Mouse (Mus musculus) embryonic facial prominence, embryonic 13.5 days (tissue): ENCODE measurements around the gene Amelx. TPM values are rescaled to one million over a fixed set of nuclear protein-coding genes. Genes with fewer than 3 reads are reported as not detected.

ENCODE experiments used
- ATAC-seq: fragments of 200-750 bp; cut with Nextera tagmentation; 2 replicates; pipeline ENCODE4 v1.8.0; 2017; ENCODE audit warnings: low read depth; ENCODE audit not compliant: insufficient number of reproducible peaks, insufficient read depth, low FRiP score, low TSS enrichment
- H3K27ac ChIP-seq: fragments of 300-500 bp; sonication (generic); 2 replicates; pipeline ENCODE4 v1.5.1; 2015; ENCODE audit warnings: moderate library complexity, mild to moderate bottlenecking, inconsistent platforms
- H3K27me3 ChIP-seq: fragments of 300-500 bp; sonication (generic); 2 replicates; pipeline ENCODE4 v1.6.1; 2015; ENCODE audit warnings: mild to moderate bottlenecking, inconsistent platforms
- H3K36me3 ChIP-seq: fragments of 300-500 bp; sonication (generic); 2 replicates; pipeline ENCODE4 v1.6.1; 2015; ENCODE audit warnings: mild to moderate bottlenecking, inconsistent platforms
- H3K4me1 ChIP-seq: fragments of 300-500 bp; sonication (generic); 2 replicates; pipeline ENCODE4 v1.6.1; 2015; ENCODE audit warnings: inconsistent platforms
- H3K4me2 ChIP-seq: fragments of 300-500 bp; sonication (generic); 2 replicates; pipeline ENCODE4 v1.6.1; 2015; ENCODE audit warnings: moderate library complexity, mild to moderate bottlenecking, inconsistent platforms
- H3K4me3 ChIP-seq: fragments of 300-500 bp; sonication (generic); 2 replicates; pipeline ENCODE4 v1.5.1; 2015; ENCODE audit warnings: mild to moderate bottlenecking, inconsistent platforms
- H3K9ac ChIP-seq: fragments of 300-500 bp; sonication (generic); 2 replicates; pipeline ENCODE4 v1.6.1; 2015; ENCODE audit warnings: mild to moderate bottlenecking, inconsistent platforms
- H3K9me3 ChIP-seq: fragments of 300-500 bp; sonication (generic); 2 replicates; pipeline ENCODE4 v1.6.1; 2016; ENCODE audit warnings: inconsistent platforms
- whole genome bisulfite sequencing: fragments of 180-500 bp; shearing (Covaris S2); methylation state at CpG from one replicate; pipeline ENCODE4 v1.1.7; 2015; ENCODE audit warnings: mixed read lengths; 5-methylcytosine and 5-hydroxymethylcytosine counted together
- polyA plus RNA-seq: library from polyadenylated mRNA; unstranded; fragments of >200 nt; fragmentation: Nextera tagmentation; extraction: Ambion mirVana; gene quantifications from 2 replicates; pipeline ENCODE4 v1.2.1, GENCODE M21; 2015

Amelx gene
- polyA plus RNA-seq, result not detected in 2 replicates

GRCm38 (mm10) chrX:169187100-169187499, at the start of gene Amelx:
TSS of gene Amelx (minus strand) at chrX:169187200.
- WGBS, result 75% methylated on average over 5 of the region's 5 CpGs
- H3K27me3 ChIP-seq, result peaks cover 22% of the 10 kb centered on the region
- H3K4me3 ChIP-seq, result no peak within 1 kb of the TSS

GRCm38 (mm10) chrX:169222357-169223062, 35.5 kb upstream of the Amelx start:
- 65% methylated on average over 3 of the region's 3 CpGs for WGBS
- Histone ChIP-seq H3K36me3 (no peaks in the 10 kb centered on the region), H3K27me3 (peaks cover 26% of the 10 kb centered on the region; the same call in 1 of the 2 replicates), H3K27ac (no peak overlapping the region), H3K4me2 (no peak overlapping the region), H3K9ac (no peak overlapping the region), H3K4me1 (no peaks in the 10 kb centered on the region), H3K9me3 (no peaks in the 10 kb centered on the region), H3K4me3 (no peak overlapping the region)
- ATAC-seq, result no peak

More at GRCm38 (mm10) chrX:169187100-169187499, at the start of gene Amelx:
- no peaks in the 10 kb centered on the region for H3K36me3 ChIP-seq
- no peak within 1 kb of the TSS for H3K9ac ChIP-seq
- ATAC-seq, result no peak
- H3K4me1 ChIP-seq, result no peaks in the 10 kb centered on the region
- no peak within 1 kb of the TSS for H3K4me2 ChIP-seq
- no peaks in the 10 kb centered on the region for H3K9me3 ChIP-seq
- H3K27ac ChIP-seq, result no peak within 1 kb of the TSS

- no peak overlapping the region for H3K9ac ChIP-seq
- no peaks in the 10 kb centered on the region for H3K9me3 ChIP-seq
- no peaks in the 10 kb centered on the region for H3K4me1 ChIP-seq
- peaks cover 33% of the 10 kb centered on the region; the same call in 1 of the 2 replicates for H3K27me3 ChIP-seq
- no peak overlapping the region for H3K4me2 ChIP-seq
- H3K36me3 ChIP-seq, result no peaks in the 10 kb centered on the region
- H3K27ac ChIP-seq, result no peak overlapping the region
- no peak overlapping the region for H3K4me3 ChIP-seq
- ATAC-seq, result no peak
- WGBS, result 60% methylated on average over 8 of the region's 8 CpGs
Observed at GRCm38 (mm10) chrX:169220064-169220463, 33.1 kb upstream of the Amelx start.

GRCm38 (mm10) chrX:169210019-169210418, 23.0 kb upstream of the Amelx start:
- Histone ChIP-seq H3K27me3 (peaks cover 15% of the 10 kb centered on the region), H3K9me3 (no peaks in the 10 kb centered on the region), H3K4me1 (no peaks in the 10 kb centered on the region), H3K4me3 (no peak overlapping the region), H3K9ac (no peak overlapping the region), H3K27ac (no peak overlapping the region), H3K36me3 (no peaks in the 10 kb centered on the region), H3K4me2 (no peak overlapping the region)
- WGBS, result 66% methylated on average over 3 of the region's 3 CpGs
- no peak for ATAC-seq

- H3K4me1 ChIP-seq, result no peaks in the 10 kb centered on the region
- no peak overlapping the region for H3K9ac ChIP-seq
- H3K4me3 ChIP-seq, result no peak overlapping the region
- H3K4me2 ChIP-seq, result no peak overlapping the region
- H3K27ac ChIP-seq, result no peak overlapping the region
- no peaks in the 10 kb centered on the region for H3K36me3 ChIP-seq
- H3K9me3 ChIP-seq, result no peaks in the 10 kb centered on the region
- WGBS, result 76% methylated on average over 2 of the region's 2 CpGs
- H3K27me3 ChIP-seq, result peaks cover 19% of the 10 kb centered on the region
- no peak for ATAC-seq
Observed at GRCm38 (mm10) chrX:169178634-169179033, 8.4 kb downstream of the Amelx start.

- H3K4me2 ChIP-seq, result no peak overlapping the region
- no peak for ATAC-seq
- 67% methylated on average over 1 of the region's 1 CpGs for WGBS
- H3K36me3 ChIP-seq, result no peaks in the 10 kb centered on the region
- H3K4me1 ChIP-seq, result no peaks in the 10 kb centered on the region
- H3K9me3 ChIP-seq, result no peaks in the 10 kb centered on the region
- H3K27me3 ChIP-seq, result peaks cover 11% of the 10 kb centered on the region; the same call in 1 of the 2 replicates
- no peak overlapping the region for H3K4me3 ChIP-seq
- H3K27ac ChIP-seq, result no peak overlapping the region
- H3K9ac ChIP-seq, result no peak overlapping the region
Observed at GRCm38 (mm10) chrX:169173796-169174195, 13.2 kb downstream of the Amelx start.

- ATAC-seq, result no peak
- H3K4me3 ChIP-seq, result no peak overlapping the region
- no peaks in the 10 kb centered on the region for H3K36me3 ChIP-seq
- no peak overlapping the region for H3K27ac ChIP-seq
- H3K9ac ChIP-seq, result no peak overlapping the region
- peaks cover 9% of the 10 kb centered on the region; the same call in 1 of the 2 replicates for H3K27me3 ChIP-seq
- 77% methylated on average over 2 of the region's 2 CpGs for WGBS
- no peaks in the 10 kb centered on the region for H3K4me1 ChIP-seq
- H3K4me2 ChIP-seq, result no peak overlapping the region
- H3K9me3 ChIP-seq, result no peaks in the 10 kb centered on the region
Observed at GRCm38 (mm10) chrX:169170981-169171380, 16.0 kb downstream of the Amelx start.

- Histone ChIP-seq H3K27ac (no peak overlapping the region), H3K4me3 (no peak overlapping the region), H3K9ac (no peak overlapping the region), H3K9me3 (no peaks in the 10 kb centered on the region), H3K4me1 (no peaks in the 10 kb centered on the region), H3K27me3 (peaks cover 3% of the 10 kb centered on the region; the same call in 1 of the 2 replicates), H3K4me2 (no peak overlapping the region), H3K36me3 (no peaks in the 10 kb centered on the region)
- WGBS, result 73% methylated on average over 6 of the region's 6 CpGs
- ATAC-seq, result no peak
Observed at GRCm38 (mm10) chrX:169158385-169158784, 28.6 kb downstream of the Amelx start.

- no peak for ATAC-seq
- Histone ChIP-seq H3K4me2 (no peak overlapping the region), H3K9ac (no peak overlapping the region), H3K36me3 (no peaks in the 10 kb centered on the region), H3K9me3 (no peaks in the 10 kb centered on the region), H3K4me1 (no peaks in the 10 kb centered on the region), H3K27me3 (peaks cover 9% of the 10 kb centered on the region), H3K27ac (no peak overlapping the region), H3K4me3 (no peak overlapping the region)
Observed at GRCm38 (mm10) chrX:169153805-169154204, 33.2 kb downstream of the Amelx start.

- no peak for ATAC-seq
- Histone ChIP-seq H3K4me1 (no peaks in the 10 kb centered on the region), H3K27me3 (peaks cover 8% of the 10 kb centered on the region; the same call in 1 of the 2 replicates), H3K4me3 (no peak overlapping the region), H3K27ac (no peak overlapping the region), H3K36me3 (no peaks in the 10 kb centered on the region), H3K9me3 (no peaks in the 10 kb centered on the region), H3K9ac (no peak overlapping the region), H3K4me2 (no peak overlapping the region)
- WGBS, result 83% methylated on average over 9 of the region's 9 CpGs
Observed at GRCm38 (mm10) chrX:169140467-169140866, 46.5 kb downstream of the Amelx start.

- WGBS, result 83% methylated on average over 7 of the region's 7 CpGs
- Histone ChIP-seq H3K9me3 (no peaks in the 10 kb centered on the region), H3K27ac (no peak overlapping the region)
Observed at GRCm38 (mm10) chrX:169139758-169140157, 47.2 kb downstream of the Amelx start.

More at GRCm38 (mm10) chrX:169139758-169140157, 47.2 kb downstream of the Amelx start:
- Histone ChIP-seq H3K4me2 (no peak overlapping the region), H3K36me3 (no peaks in the 10 kb centered on the region), H3K4me3 (no peak overlapping the region), H3K4me1 (no peaks in the 10 kb centered on the region), H3K27me3 (peaks cover 8% of the 10 kb centered on the region; the same call in 1 of the 2 replicates), H3K9ac (no peak overlapping the region)
- ATAC-seq, result no peak
